Mouse (Mus musculus) bone marrow, adult 2 months (tissue): ENCODE results near the gene Atp7a.

Experiments used
- CTCF ChIP-seq: fragments of 200-500 bp; IDR thresholded peaks from 2 replicates; pipeline ENCODE4 v1.5.1; 2011; ENCODE audit warnings: low read length, control low read depth; ENCODE audit not compliant: control insufficient read depth, insufficient read depth
- POLR2A ChIP-seq: fragments of 200-500 bp; IDR thresholded peaks from 2 replicates; pipeline ENCODE4 v1.6.1; 2011; ENCODE audit warnings: low read depth, mild to moderate bottlenecking, control low read depth, low read length, borderline replicate concordance; ENCODE audit not compliant: control insufficient read depth

GRCm38 (mm10) chrX:106027343-106027674, 233 bp downstream of the Atp7a start:
- TF ChIP-seq CTCF (no peak), POLR2A (no peak)
